Mouse (Mus musculus): ENCODE measurements around the gene Clspn. TPM values are rescaled to one million over a fixed set of nuclear protein-coding genes. Genes with fewer than 3 reads are reported as not detected.

The Clspn gene
- polyA plus RNA-seq, 1 experiment, result 39.8 TPM

GRCm38 (mm10) chr4:126641901-126642300 is 85.2 kb downstream of the Clspn start:
- H3K9me3 ChIP-seq (replicated peaks; ENCODE audit: control insufficient read depth, insufficient read depth, low read length, poor library complexity, severe bottlenecking), result no peaks in the 10 kb centered on the region
- H3K36me3 ChIP-seq (ENCODE audit: control insufficient read depth, insufficient read depth, low read length, poor library complexity, severe bottlenecking), result no peaks in the 10 kb centered on the region
- H3K27me3 ChIP-seq (ENCODE audit: control insufficient read depth, insufficient read depth, low read length, poor library complexity, severe bottlenecking), result no peaks in the 10 kb centered on the region
- no peak overlapping the region for H3K4me3 ChIP-seq (ENCODE audit: low read depth, low read length)
- H3K27ac ChIP-seq (ENCODE audit: insufficient read depth, low read length), result no peak overlapping the region
- H3K4me1 ChIP-seq (ENCODE audit: control insufficient read depth, insufficient read depth, low read length), result no peaks in the 10 kb centered on the region
- TF ChIP-seq EP300 (IDR thresholded peaks at IDR 0.05; ENCODE audit: insufficient read depth, low read depth, low read length), result no peak
- no peak for TF ChIP-seq POLR2A (IDR thresholded peaks at IDR 0.05; ENCODE audit: insufficient read depth, low read length)
- no peak for TF ChIP-seq CTCF (IDR thresholded peaks at IDR 0.05; ENCODE audit: low read depth, low read length)
- H3K9ac ChIP-seq (ENCODE audit: low read depth, poor library complexity, severe bottlenecking), result no peak overlapping the region

Other genes with a start within 250 kb of the Clspn start
- 31.4 and 35.7 TPM in 2 replicates for gene Adprhl2, start 235.2 kb upstream of the Clspn start, polyA plus RNA-seq (2011; ENCODE audit: insufficient read depth, insufficient read length, low read depth, missing spikeins)
- gene Tekt2, start 231.2 kb upstream of the Clspn start, polyA plus RNA-seq (2011; ENCODE audit: insufficient read depth, insufficient read length, low read depth, missing spikeins), result 4.8 and 5.9 TPM in 2 replicates
- 15.2 and 20.7 TPM in 2 replicates for gene Ago3, start 127.4 kb upstream of the Clspn start, polyA plus RNA-seq (2011; ENCODE audit: insufficient read depth, insufficient read length, low read depth, missing spikeins)
- 44.6 and 44.8 TPM in 2 replicates for gene Ago1, start 88.4 kb upstream of the Clspn start, polyA plus RNA-seq (2011; ENCODE audit: insufficient read depth, insufficient read length, low read depth, missing spikeins)
- gene Ago4, start 23.5 kb upstream of the Clspn start, polyA plus RNA-seq (2011; ENCODE audit: insufficient read depth, insufficient read length, low read depth, missing spikeins), result 1.1 and 3.1 TPM in 2 replicates
- 2.3 and 2.6 TPM in 2 replicates for gene 5730409E04Rik, start 52.9 kb downstream of the Clspn start, polyA plus RNA-seq (2011; ENCODE audit: insufficient read depth, insufficient read length, low read depth, missing spikeins)
- gene Psmb2, start 120.7 kb downstream of the Clspn start, polyA plus RNA-seq (2011; ENCODE audit: insufficient read depth, insufficient read length, low read depth, missing spikeins), result 339 and 375 TPM in 2 replicates
- gene Tfap2e, start 179.3 kb downstream of the Clspn start, polyA plus RNA-seq (2011; ENCODE audit: insufficient read depth, insufficient read length, low read depth, missing spikeins), result 0.39 and 0.96 TPM in 2 replicates
- gene Ncdn, start 196.5 kb downstream of the Clspn start, polyA plus RNA-seq (2011; ENCODE audit: insufficient read depth, insufficient read length, low read depth, missing spikeins), result 10.2 and 12.8 TPM in 2 replicates
- gene AU040320, start 196.6 kb downstream of the Clspn start, polyA plus RNA-seq (2011; ENCODE audit: insufficient read depth, insufficient read length, low read depth, missing spikeins), result 10.1 and 10.5 TPM in 2 replicates